Mouse (Mus musculus) heart, embryonic 11.5 days (tissue): ENCODE data around the gene Sulf2. TPM values are rescaled to one million over a fixed set of nuclear protein-coding genes. Genes with fewer than 3 reads are reported as not detected.

Source experiments
- ATAC-seq: fragments of 200-750 bp; cut with Nextera tagmentation; replicated peaks from 2 replicates; pipeline ENCODE4 v1.8.0; 2017; ENCODE audit warnings: moderate library complexity; ENCODE audit not compliant: insufficient number of reproducible peaks, low FRiP score, low TSS enrichment
- H3K27ac ChIP-seq: fragments of 300-500 bp; sonication (generic); 2 replicates; pipeline ENCODE4 v1.5.1; 2014; ENCODE audit warnings: mild to moderate bottlenecking, low read depth, low read length
- H3K27me3 ChIP-seq: fragments of 300-500 bp; sonication (generic); 2 replicates; pipeline ENCODE4 v1.6.1; 2014; ENCODE audit warnings: mild to moderate bottlenecking, low read length, mixed read lengths; ENCODE audit not compliant: control insufficient read depth, insufficient read depth
- H3K36me3 ChIP-seq: fragments of 300-500 bp; sonication (generic); 2 replicates; pipeline ENCODE4 v1.6.1; 2014; ENCODE audit warnings: mild to moderate bottlenecking, low read length, moderate library complexity, mixed read lengths; ENCODE audit not compliant: control insufficient read depth, insufficient read depth
- H3K4me1 ChIP-seq: fragments of 300-500 bp; sonication (generic); 2 replicates; pipeline ENCODE4 v1.6.1; 2014; ENCODE audit warnings: low read length; ENCODE audit not compliant: control insufficient read depth, insufficient read depth
- H3K4me2 ChIP-seq: fragments of 300-500 bp; sonication (generic); 2 replicates; pipeline ENCODE4 v1.6.1; 2014; ENCODE audit warnings: mild to moderate bottlenecking, moderate library complexity
- H3K4me3 ChIP-seq: fragments of 300-500 bp; sonication (generic); 2 replicates; pipeline ENCODE4 v1.5.1; 2014; ENCODE audit warnings: low read depth, low read length
- H3K9ac ChIP-seq: fragments of 300-500 bp; sonication (generic); 2 replicates; pipeline ENCODE4 v1.6.1; 2014; ENCODE audit warnings: mild to moderate bottlenecking, low read depth, low read length, moderate library complexity
- H3K9me3 ChIP-seq: fragments of 300-500 bp; sonication (generic); replicated peaks from 2 replicates; pipeline ENCODE4 v1.6.1; 2016; ENCODE audit warnings: low read length; ENCODE audit not compliant: control insufficient read depth
- WGBS: fragments of 180-500 bp; shearing (Covaris S2); extraction: QIAGEN DNeasy Blood & Tissue Kit; methylation state at CpG from one replicate; pipeline ENCODE4 v1.1.7; 2014; ENCODE audit not compliant: insufficient replicate concordance; 5-methylcytosine and 5-hydroxymethylcytosine counted together
- polyA plus RNA-seq: library from polyadenylated mRNA; unstranded; fragments of >200 nt; fragmentation: Nextera tagmentation; extraction: Ambion mirVana; gene quantifications from 2 replicates; pipeline ENCODE4 v1.2.1, GENCODE M21; 2014

Gene Sulf2
- polyA plus RNA-seq, 1 experiment from 2014 or later, result 111 TPM

DNA sequence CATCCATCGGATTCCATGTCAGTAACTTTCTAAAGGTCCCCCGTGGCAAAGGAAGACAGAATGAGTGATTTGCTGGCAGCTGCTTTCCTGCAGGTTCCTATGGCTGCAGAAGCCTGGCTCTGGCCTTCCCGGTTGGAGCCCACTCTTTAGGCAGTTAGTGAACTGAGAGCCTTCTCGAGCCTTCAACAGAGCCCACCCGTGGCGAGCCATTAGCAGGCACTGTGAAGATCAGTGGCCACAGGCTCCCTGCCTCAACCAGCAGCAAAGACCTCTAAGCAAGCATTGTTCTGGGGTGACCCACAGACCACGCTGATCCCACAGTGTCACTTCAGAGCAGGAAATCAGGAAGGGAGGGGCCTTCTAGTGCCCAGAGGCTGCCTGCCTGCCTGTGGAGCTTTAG lies 13.4 kb upstream of the Sulf2 start:
- H3K9ac ChIP-seq, result peak overlapping the region; percentile 8; the same call in 1 of the 2 replicates
- no peaks in the 10 kb centered on the region for H3K9me3 ChIP-seq
- no peak overlapping the region for H3K4me3 ChIP-seq
- no peak for ATAC-seq
- H3K36me3 ChIP-seq, result no peaks in the 10 kb centered on the region
- H3K4me1 ChIP-seq, result peaks cover 5% of the 10 kb centered on the region; the same call in 1 of the 2 replicates
- WGBS, result 35% methylated on average over 7 of the region's 7 CpGs
- H3K27me3 ChIP-seq, result 0 out of 2 replicates have a peak, but pooled peaks cover 1% of the 10 kb centered on the region
- no peak overlapping the region for H3K4me2 ChIP-seq
- no peak overlapping the region for H3K27ac ChIP-seq

DNA sequence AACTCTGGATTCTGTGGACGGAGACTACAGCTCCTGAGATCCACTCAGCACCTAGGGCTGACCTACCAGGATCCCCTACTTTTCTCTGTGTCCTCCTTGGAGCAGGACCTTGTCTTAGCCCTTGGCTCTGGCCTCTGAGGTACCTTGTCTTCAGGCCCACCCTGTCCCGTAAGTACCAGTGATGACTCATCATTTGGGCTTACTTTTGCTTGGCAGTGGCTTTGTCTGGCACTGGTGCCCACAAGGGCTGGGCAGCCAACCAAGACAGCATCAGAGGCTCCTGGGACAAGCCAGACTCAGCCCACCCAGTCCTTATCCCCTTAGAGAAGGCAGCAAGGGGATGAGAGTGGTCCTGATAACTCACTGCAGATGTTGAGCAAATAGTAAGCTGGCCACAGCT lies 11.9 kb upstream of the Sulf2 start:
- H3K36me3 ChIP-seq, result no peaks in the 10 kb centered on the region
- no peak overlapping the region for H3K27ac ChIP-seq
- no peak for ATAC-seq
- H3K27me3 ChIP-seq, result no peaks in the 10 kb centered on the region
- H3K9ac ChIP-seq, result no peak overlapping the region
- no peaks in the 10 kb centered on the region for H3K9me3 ChIP-seq
- H3K4me1 ChIP-seq, result peaks cover 5% of the 10 kb centered on the region; the same call in 1 of the 2 replicates
- no peak overlapping the region for H3K4me2 ChIP-seq
- 81% methylated on average over 2 of the region's 2 CpGs for WGBS
- H3K4me3 ChIP-seq, result no peak overlapping the region

DNA sequence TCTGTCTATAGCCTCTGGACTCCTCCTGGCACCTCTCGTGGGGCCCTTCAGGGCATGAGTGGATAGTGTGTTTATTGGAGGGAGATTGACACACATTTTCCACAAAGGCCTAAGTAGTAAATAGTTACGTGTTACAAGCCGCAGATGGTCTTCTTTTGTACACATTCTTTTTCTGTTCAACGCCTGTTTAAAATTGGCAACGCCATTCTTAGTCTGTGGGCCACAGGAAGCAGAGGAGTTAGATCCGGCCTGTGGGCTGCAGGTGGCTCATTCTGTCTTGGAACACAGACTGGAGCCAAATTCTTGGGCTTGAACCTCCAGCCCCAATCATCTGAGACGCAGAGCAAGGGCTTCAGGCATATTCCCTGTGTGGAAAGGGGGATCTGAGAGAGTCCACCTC lies 9.9 kb upstream of the Sulf2 start:
- WGBS, result 77% methylated on average over 7 of the region's 7 CpGs
- peaks cover 5% of the 10 kb centered on the region; the same call in 1 of the 2 replicates for H3K4me1 ChIP-seq

DNA sequence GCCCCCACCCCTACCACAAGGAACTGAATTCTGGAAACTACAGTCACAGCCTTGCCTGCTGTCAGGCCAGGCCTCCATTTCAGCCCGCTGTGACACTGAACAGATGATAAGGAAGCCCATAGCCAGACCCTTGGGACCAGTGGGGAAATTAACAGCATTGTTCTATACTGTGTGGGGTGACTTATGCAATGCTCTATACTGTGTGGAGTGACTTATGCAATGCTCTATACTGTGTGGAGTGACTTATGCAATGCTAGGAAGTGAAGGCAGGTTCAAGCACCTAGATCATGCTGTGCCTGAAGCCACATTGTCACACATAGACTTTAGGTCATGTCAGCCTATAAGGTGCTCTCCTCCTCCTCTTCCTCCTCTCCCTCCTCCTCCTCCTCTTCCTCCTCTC lies 9.1 kb upstream of the Sulf2 start:
- no peak overlapping the region for H3K4me2 ChIP-seq
- no peak overlapping the region for H3K27ac ChIP-seq
- WGBS, result 65% methylated on average over 1 of the region's 1 CpGs
- no peak overlapping the region for H3K9ac ChIP-seq
- ATAC-seq, result no peak
- H3K27me3 ChIP-seq, result no peaks in the 10 kb centered on the region
- H3K36me3 ChIP-seq, result no peaks in the 10 kb centered on the region
- peaks cover 5% of the 10 kb centered on the region; the same call in 1 of the 2 replicates for H3K4me1 ChIP-seq
- no peaks in the 10 kb centered on the region for H3K9me3 ChIP-seq
- no peak overlapping the region for H3K4me3 ChIP-seq

More for the DNA sequence above, 9.9 kb upstream of the Sulf2 start:
- no peak overlapping the region for H3K4me3 ChIP-seq
- H3K36me3 ChIP-seq, result no peaks in the 10 kb centered on the region
- ATAC-seq, result no peak
- H3K9me3 ChIP-seq, result no peaks in the 10 kb centered on the region
- no peaks in the 10 kb centered on the region for H3K27me3 ChIP-seq
- no peak overlapping the region for H3K27ac ChIP-seq
- no peak overlapping the region for H3K4me2 ChIP-seq
- no peak overlapping the region for H3K9ac ChIP-seq

DNA sequence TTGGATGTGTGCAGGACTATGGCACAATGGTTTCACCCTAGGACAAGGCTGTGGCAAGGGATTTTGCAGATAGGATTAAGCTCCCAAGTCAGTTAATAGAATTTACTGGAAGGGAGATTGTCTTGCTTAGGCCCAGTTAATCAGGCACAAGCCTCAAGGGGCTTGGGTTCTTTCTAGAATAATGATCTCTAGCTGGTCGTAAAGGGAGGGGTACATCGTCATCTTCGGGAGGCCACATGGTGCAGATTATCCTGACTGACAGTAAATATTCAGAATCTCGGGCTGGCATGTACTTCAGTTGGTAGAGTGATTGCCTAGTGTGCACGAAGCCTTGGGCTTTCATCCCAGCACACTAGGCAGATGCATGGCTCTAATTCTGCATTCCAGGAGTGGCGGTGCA lies 8.5 kb upstream of the Sulf2 start:
- Histone ChIP-seq H3K27ac (no peak overlapping the region), H3K4me3 (no peak overlapping the region), H3K9ac (no peak overlapping the region), H3K4me2 (no peak overlapping the region), H3K27me3 (no peaks in the 10 kb centered on the region), H3K36me3 (no peaks in the 10 kb centered on the region), H3K4me1 (peaks cover 3% of the 10 kb centered on the region; the same call in 1 of the 2 replicates), H3K9me3 (peaks cover 2% of the 10 kb centered on the region; the same call in 1 of the 2 replicates)
- no peak for ATAC-seq
- WGBS, result 89% methylated on average over 6 of the region's 6 CpGs

DNA sequence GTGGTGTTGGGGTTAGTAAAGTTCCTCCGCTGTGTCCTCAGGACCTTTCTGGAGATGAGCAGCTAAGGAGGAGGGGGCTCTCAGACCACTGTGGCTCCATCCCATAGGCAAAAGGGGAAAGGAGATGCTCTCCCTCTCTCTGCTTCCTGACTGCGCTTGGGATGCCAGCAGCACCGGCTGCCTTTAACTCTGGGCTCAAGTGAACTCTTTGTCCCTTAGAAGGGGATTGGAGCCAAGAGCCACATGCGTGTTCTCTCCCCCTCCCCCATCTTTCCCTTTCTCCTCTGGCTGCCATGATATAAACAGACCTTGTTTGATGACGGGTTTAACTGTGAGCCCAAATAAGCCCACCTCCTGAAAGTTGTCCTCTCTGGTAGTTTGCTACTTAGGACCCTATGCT lies 7.8 kb upstream of the Sulf2 start:
- Histone ChIP-seq H3K9ac (no peak overlapping the region), H3K4me1 (no peaks in the 10 kb centered on the region), H3K4me2 (no peak overlapping the region), H3K27ac (no peak overlapping the region), H3K36me3 (no peaks in the 10 kb centered on the region), H3K9me3 (peaks cover 2% of the 10 kb centered on the region; the same call in 1 of the 2 replicates), H3K4me3 (no peak overlapping the region), H3K27me3 (no peaks in the 10 kb centered on the region)
- 74% methylated on average over 5 of the region's 5 CpGs for WGBS
- no peak for ATAC-seq

DNA sequence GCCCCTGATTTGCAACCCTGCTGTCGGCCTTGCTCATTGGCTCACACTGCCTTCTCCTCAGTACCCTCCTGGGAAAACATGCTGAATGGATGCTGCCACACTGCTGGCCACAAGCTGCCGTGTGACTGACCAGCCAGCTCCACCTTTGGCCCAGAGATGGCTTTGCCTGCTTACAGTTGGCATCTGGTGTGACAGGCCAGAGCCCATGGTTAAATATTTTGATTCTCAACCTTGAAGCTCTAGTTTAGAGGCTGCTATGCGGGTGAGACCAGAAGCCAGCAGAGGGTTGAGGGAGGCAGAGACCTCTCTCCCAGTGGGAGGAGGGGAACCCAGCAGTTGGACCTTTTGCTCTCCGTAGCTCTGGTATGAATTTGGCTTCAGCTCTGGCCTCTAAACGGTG lies 6.7 kb upstream of the Sulf2 start:
- Histone ChIP-seq H3K9ac (no peak overlapping the region), H3K4me3 (no peak overlapping the region), H3K36me3 (no peaks in the 10 kb centered on the region), H3K4me2 (no peak overlapping the region), H3K4me1 (no peaks in the 10 kb centered on the region), H3K9me3 (peaks cover 2% of the 10 kb centered on the region; the same call in 1 of the 2 replicates), H3K27me3 (no peaks in the 10 kb centered on the region), H3K27ac (no peak overlapping the region)
- 75% methylated on average over 5 of the region's 5 CpGs for WGBS
- no peak for ATAC-seq

DNA sequence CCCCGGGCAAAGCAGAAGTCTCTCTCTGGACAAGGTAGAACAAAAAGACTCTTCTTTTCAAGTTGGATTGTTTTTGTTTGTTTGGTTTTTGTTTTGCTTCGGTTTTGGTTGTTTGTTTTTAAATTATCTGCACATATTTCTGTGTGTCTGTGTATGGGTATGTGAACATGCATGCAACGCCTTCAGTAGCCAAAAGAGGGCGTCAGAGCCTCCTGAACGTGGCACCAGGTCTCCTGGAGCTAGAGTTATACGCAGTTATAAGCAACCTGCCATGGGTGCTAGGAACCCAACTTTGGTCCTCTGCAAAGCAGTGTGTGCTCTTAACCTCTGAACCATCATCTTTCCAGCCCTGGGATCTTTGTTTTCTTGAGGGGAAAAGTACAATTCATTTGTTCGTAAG lies 3.8 kb upstream of the Sulf2 start:
- no peak overlapping the region for H3K27ac ChIP-seq
- 76% methylated on average over 7 of the region's 7 CpGs for WGBS
- H3K27me3 ChIP-seq, result no peaks in the 10 kb centered on the region
- H3K4me2 ChIP-seq, result no peak overlapping the region
- H3K36me3 ChIP-seq, result no peaks in the 10 kb centered on the region
- H3K4me3 ChIP-seq, result no peak overlapping the region
- H3K4me1 ChIP-seq, result peaks cover 8% of the 10 kb centered on the region; the same call in 1 of the 2 replicates
- no peak overlapping the region for H3K9ac ChIP-seq
- H3K9me3 ChIP-seq, result peaks cover 2% of the 10 kb centered on the region; the same call in 1 of the 2 replicates
- ATAC-seq, result no peak

DNA sequence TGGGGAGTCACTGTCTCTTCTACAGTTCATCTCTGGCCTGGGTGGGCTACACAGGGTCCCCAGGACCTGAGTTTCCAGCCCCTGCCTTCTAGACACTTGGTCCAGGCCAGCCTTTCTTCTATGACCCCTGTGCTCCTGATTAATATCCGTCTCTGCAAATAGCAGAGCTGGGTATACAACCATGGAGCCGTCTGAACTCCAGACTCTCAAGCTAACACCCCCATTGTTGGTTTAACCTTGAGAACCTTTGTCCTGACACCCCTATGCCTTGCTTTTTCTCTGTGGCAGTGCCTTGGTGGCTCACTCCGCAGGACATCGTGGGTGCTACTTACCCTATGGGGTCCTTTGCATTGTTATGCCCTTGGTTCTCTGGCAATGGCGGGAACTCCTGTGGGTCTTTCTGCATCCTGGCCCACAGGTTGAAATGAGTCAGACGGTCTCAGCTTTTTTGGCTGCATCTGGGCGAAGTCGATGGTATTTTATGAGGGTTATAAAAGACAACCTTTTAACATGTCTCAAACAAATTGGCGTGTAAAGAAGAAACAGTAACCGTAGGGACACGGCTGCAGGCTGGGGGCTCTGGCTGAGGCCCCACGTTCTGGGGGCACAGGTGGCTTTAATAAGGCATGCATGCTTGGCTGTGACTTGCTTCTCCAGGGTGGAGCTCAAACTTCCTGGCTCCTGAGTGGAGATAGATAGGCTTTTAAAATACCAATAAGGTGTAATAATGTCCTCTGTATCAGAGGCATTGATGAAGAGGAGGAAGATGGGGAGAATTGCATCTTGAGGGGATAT lies 2.5 kb upstream of the Sulf2 start:
- no peak overlapping the region for H3K9ac ChIP-seq
- H3K9me3 ChIP-seq, result peaks cover 2% of the 10 kb centered on the region; the same call in 1 of the 2 replicates
- no peak overlapping the region for H3K4me3 ChIP-seq
- no peak overlapping the region for H3K4me2 ChIP-seq
- 76% methylated on average over 12 of the region's 12 CpGs for WGBS
- H3K27me3 ChIP-seq, result no peaks in the 10 kb centered on the region
- H3K27ac ChIP-seq, result no peak overlapping the region
- H3K36me3 ChIP-seq, result no peaks in the 10 kb centered on the region
- ATAC-seq, result no peak
- H3K4me1 ChIP-seq, result peaks cover 14% of the 10 kb centered on the region
